Mouse (Mus musculus) midbrain, postnatal 0 days (tissue): ENCODE data around the gene Osbpl3. TPM values are rescaled to one million over a fixed set of nuclear protein-coding genes. Genes with fewer than 3 reads are reported as not detected.

ENCODE experiments used
- ATAC-seq: fragments of 200-750 bp; cut with Nextera tagmentation; 2 replicates; pipeline ENCODE4 v1.8.0; 2017; ENCODE audit warnings: moderate number of reproducible peaks, mild to moderate bottlenecking, moderate TSS enrichment, moderate library complexity; ENCODE audit not compliant: low FRiP score
- DNase-seq: peaks from one replicate; pipeline ENCODE4 v3.0.0-alpha.2; 2015; ENCODE audit warnings: low spot score
- H3K27ac ChIP-seq: fragments of 300-500 bp; sonication (generic); 2 replicates; pipeline ENCODE4 v1.5.1; 2014; ENCODE audit warnings: low read depth, mild to moderate bottlenecking, low read length, mixed read lengths
- H3K27me3 ChIP-seq: fragments of 300-500 bp; sonication (generic); 2 replicates; pipeline ENCODE4 v1.6.1; 2014; ENCODE audit warnings: low read length, control low read depth, mixed read lengths; ENCODE audit not compliant: insufficient read depth
- H3K36me3 ChIP-seq: fragments of 300-500 bp; sonication (generic); 2 replicates; pipeline ENCODE4 v1.6.1; 2014; ENCODE audit warnings: low read length, control low read depth, mixed read lengths; ENCODE audit not compliant: insufficient read depth
- H3K4me1 ChIP-seq: fragments of 300-500 bp; sonication (generic); 2 replicates; pipeline ENCODE4 v1.6.1; 2014; ENCODE audit warnings: mild to moderate bottlenecking, control low read depth, antibody characterized with exemption, low read length, mixed read lengths; ENCODE audit not compliant: insufficient read depth
- H3K4me2 ChIP-seq: fragments of 300-500 bp; sonication (generic); 2 replicates; pipeline ENCODE4 v1.6.1; 2014; ENCODE audit warnings: low read depth, mild to moderate bottlenecking, low read length, mixed read lengths; ENCODE audit not compliant: poor library complexity, severe bottlenecking
- H3K4me3 ChIP-seq: fragments of 300-500 bp; sonication (generic); 2 replicates; pipeline ENCODE4 v1.5.1; 2014; ENCODE audit warnings: low read depth, mild to moderate bottlenecking, low read length, moderate library complexity
- H3K9ac ChIP-seq: fragments of 300-500 bp; sonication (generic); replicated peaks from 2 replicates; pipeline ENCODE4 v1.6.1; 2014; ENCODE audit warnings: mild to moderate bottlenecking, low read length, moderate library complexity, mixed read lengths; ENCODE audit not compliant: poor library complexity, severe bottlenecking
- H3K9me3 ChIP-seq: fragments of 300-500 bp; sonication (generic); 2 replicates; pipeline ENCODE4 v1.6.1; 2016; ENCODE audit warnings: low read length, control low read depth
- CTCF ChIP-seq: IDR thresholded peaks from 2 replicates; pipeline ENCODE4 v1.5.1; 2016; ENCODE audit warnings: antibody characterized with exemption, mild to moderate bottlenecking
- WGBS: fragments of 180-500 bp; shearing (Covaris S2); extraction: QIAGEN DNeasy Blood & Tissue Kit; methylation state at CpG from one replicate; pipeline ENCODE4 v1.1.7; 2014; 5-methylcytosine and 5-hydroxymethylcytosine counted together
- polyA plus RNA-seq: library from polyadenylated mRNA; unstranded; fragments of >200 nt; fragmentation: Nextera tagmentation; extraction: Ambion mirVana; gene quantifications from 2 replicates; pipeline ENCODE4 v1.2.1, GENCODE M21; 2015
- total RNA-seq: library from RNA; depleted of rRNA; stranded (reverse); fragments of >200 nt; gene quantifications from 2 replicates; pipeline ENCODE4 v1.2.3, GENCODE M21; 2014

The Osbpl3 gene
- total and polyA plus RNA-seq, 2 experiments from 2014 or later, result 5.5 to 9.5 TPM

DNA sequence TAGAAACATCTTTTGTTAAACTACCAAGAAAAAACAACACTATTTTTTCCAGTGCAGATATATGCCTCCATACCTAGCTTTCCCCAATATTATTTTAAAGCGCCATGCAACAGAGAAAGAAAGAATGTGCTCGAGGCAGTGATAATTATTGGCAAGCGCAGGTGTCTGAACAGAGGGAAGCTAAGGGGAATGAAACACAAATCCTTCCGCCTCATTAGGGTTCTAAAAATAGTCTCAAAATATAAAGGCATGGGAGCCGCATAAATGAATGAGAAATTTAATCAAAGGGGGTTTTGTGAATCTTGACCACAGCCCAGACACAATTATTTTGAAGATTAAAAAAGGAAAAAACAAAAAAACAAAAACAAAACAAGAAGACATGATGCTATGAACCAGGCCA lies 23.5 kb downstream of the Osbpl3 start:
- Histone ChIP-seq H3K4me3 (no peak overlapping the region), H3K27me3 (no peaks in the 10 kb centered on the region), H3K9me3 (no peaks in the 10 kb centered on the region), H3K27ac (no peak overlapping the region), H3K9ac (no peak overlapping the region), H3K4me1 (no peaks in the 10 kb centered on the region), H3K4me2 (no peak overlapping the region), H3K36me3 (no peaks in the 10 kb centered on the region)
- WGBS, result 35% methylated on average over 5 of the region's 5 CpGs
- ATAC-seq (no peak), DNase-seq (peak; percentile 55)
- no peak for TF ChIP-seq CTCF

DNA sequence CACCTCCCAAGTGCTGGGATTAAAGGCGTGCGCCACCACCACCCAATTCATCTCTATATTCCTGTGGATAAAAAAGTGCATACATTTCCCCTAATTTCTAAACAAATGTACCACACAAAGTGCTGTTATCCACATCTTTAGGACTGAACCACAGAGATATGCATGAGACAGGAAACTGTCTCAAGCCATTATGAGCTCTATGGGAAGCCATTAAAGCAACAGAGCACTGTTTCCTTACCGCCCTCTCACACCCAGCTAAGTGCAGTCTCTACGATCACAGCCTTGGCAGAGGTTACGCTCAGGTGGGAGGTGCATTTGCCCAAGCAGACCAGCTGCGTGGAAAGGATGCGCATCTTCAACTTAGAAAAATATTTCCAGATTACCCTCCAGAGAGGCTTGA lies 26.7 kb downstream of the Osbpl3 start:
- no peaks in the 10 kb centered on the region for H3K27me3 ChIP-seq
- TF ChIP-seq CTCF, result no peak
- WGBS, result 93% methylated on average over 7 of the region's 7 CpGs

DNA sequence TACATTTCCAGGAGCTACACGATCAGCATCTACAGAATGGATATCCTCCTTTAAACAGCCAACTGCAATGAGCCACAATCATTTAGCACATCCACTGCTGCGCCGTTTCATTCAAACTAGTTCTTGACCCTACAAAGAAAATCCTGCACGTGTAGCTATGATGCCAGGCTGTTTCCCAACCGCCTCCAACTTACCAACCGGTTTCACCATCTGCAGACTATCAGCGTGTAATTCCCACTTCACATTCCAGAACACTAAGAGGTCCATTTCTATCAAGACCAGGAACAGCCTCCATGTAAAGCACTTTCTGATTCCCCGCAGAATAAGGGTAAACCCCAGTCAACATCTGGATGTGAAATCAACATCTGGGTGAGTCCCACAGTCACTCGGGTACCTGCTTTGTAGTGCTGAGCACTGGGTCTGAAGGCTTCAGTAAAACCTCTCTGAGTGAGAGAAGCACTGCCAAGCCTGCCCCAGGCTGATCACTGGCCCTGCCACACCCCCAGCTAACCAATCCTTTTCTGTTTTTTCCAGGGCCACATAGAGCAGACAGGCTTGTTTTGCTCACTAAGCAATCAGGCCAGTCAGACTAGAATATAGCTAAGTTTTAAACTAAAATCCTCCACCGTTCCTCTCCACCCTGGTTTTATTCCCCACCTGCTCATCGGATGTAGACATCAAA lies 28.8 kb downstream of the Osbpl3 start:
- H3K4me1 ChIP-seq, result no peaks in the 10 kb centered on the region
- H3K4me3 ChIP-seq, result no peak overlapping the region
- H3K4me2 ChIP-seq, result no peak overlapping the region
- 91% methylated on average over 11 of the region's 11 CpGs for WGBS
- H3K9ac ChIP-seq, result no peak overlapping the region
- H3K36me3 ChIP-seq, result no peaks in the 10 kb centered on the region
- H3K27me3 ChIP-seq, result no peaks in the 10 kb centered on the region
- TF ChIP-seq CTCF, result no peak
- DNase-seq (no peak), ATAC-seq (no peak)
- H3K9me3 ChIP-seq, result no peaks in the 10 kb centered on the region
- no peak overlapping the region for H3K27ac ChIP-seq

More for the DNA sequence above, 26.7 kb downstream of the Osbpl3 start:
- Histone ChIP-seq H3K4me2 (no peak overlapping the region), H3K27ac (no peak overlapping the region), H3K4me1 (no peaks in the 10 kb centered on the region), H3K9me3 (no peaks in the 10 kb centered on the region), H3K4me3 (no peak overlapping the region), H3K36me3 (no peaks in the 10 kb centered on the region), H3K9ac (no peak overlapping the region)
- no peak for DNase-seq
- no peak for ATAC-seq

DNA sequence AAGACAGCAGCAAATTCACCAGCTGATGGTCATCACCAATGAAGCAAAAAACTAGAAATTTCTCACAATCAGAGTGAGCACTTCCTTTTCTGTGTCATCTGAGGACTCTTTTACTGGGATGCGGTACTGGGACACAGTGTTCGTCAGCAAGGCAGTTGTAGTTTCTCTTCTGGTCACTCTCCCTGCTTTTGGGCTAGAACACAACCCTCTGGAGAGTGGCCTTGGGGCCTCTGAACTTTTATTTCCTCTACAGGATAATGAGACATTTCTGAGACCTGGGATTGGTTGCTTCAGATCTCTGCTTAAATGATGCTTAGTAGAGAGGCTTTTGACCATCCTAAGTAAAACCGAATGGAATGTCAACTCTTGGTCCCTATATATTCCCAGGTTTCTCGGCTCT lies 29.4 kb downstream of the Osbpl3 start:
- no peak for TF ChIP-seq CTCF
- Histone ChIP-seq H3K9ac (no peak overlapping the region), H3K27me3 (no peaks in the 10 kb centered on the region), H3K4me1 (no peaks in the 10 kb centered on the region), H3K9me3 (no peaks in the 10 kb centered on the region), H3K36me3 (no peaks in the 10 kb centered on the region), H3K27ac (no peak overlapping the region), H3K4me3 (no peak overlapping the region), H3K4me2 (no peak overlapping the region)
- WGBS, result 94% methylated on average over 4 of the region's 4 CpGs
- no peak for ATAC-seq
- DNase-seq, result no peak

GRCm38 (mm10) chr6:50424271-50424670 lies 31.7 kb downstream of the Osbpl3 start:
- no peaks in the 10 kb centered on the region for H3K9me3 ChIP-seq
- TF ChIP-seq CTCF, result no peak

GRCm38 (mm10) chr6:50420413-50420812 lies 35.6 kb downstream of the Osbpl3 start:
- H3K9me3 ChIP-seq, result no peaks in the 10 kb centered on the region
- no peak for TF ChIP-seq CTCF
- no peak overlapping the region for H3K27ac ChIP-seq
- no peak overlapping the region for H3K9ac ChIP-seq
- no peak overlapping the region for H3K4me2 ChIP-seq
- DNase-seq, result no peak
- H3K27me3 ChIP-seq, result no peaks in the 10 kb centered on the region
- no peaks in the 10 kb centered on the region for H3K36me3 ChIP-seq
- ATAC-seq, result no peak
- H3K4me1 ChIP-seq, result no peaks in the 10 kb centered on the region
- WGBS, result 90% methylated on average over 2 of the region's 2 CpGs
- H3K4me3 ChIP-seq, result no peak overlapping the region

More at GRCm38 (mm10) chr6:50424271-50424670, 31.7 kb downstream of the Osbpl3 start:
- Histone ChIP-seq H3K27ac (no peak overlapping the region), H3K4me3 (no peak overlapping the region), H3K9ac (no peak overlapping the region), H3K4me2 (no peak overlapping the region), H3K36me3 (no peaks in the 10 kb centered on the region), H3K27me3 (no peaks in the 10 kb centered on the region), H3K4me1 (no peaks in the 10 kb centered on the region)
- ATAC-seq (no peak), DNase-seq (no peak)
- WGBS, result 89% methylated on average over 4 of the region's 4 CpGs
